Mouse (Mus musculus) liver, adult 2 months (tissue): Measurements from ENCODE around the gene Kcnq2. TPM values are rescaled to one million over a fixed set of nuclear protein-coding genes. Genes with fewer than 3 reads are reported as not detected.

Experiments
- DNase-seq: peaks from one replicate; pipeline ENCODE4 v3.0.0-alpha.2; 2011; ENCODE audit warnings: low read depth, low spot score; ENCODE audit errors: extremely low read depth
- H3K27ac ChIP-seq: fragments of 200-500 bp; replicated peaks from 2 replicates; pipeline ENCODE4 v1.5.1; 2012; ENCODE audit warnings: low read depth, mild to moderate bottlenecking, control low read depth, inconsistent platforms, low read length; ENCODE audit not compliant: insufficient read depth
- H3K27me3 ChIP-seq: fragments of 200-500 bp; 2 replicates; pipeline ENCODE4 v1.6.1; 2012; ENCODE audit warnings: mild to moderate bottlenecking, moderate library complexity, low read length, inconsistent platforms; ENCODE audit not compliant: control insufficient read depth, insufficient read depth
- H3K36me3 ChIP-seq: fragments of 200-500 bp; 2 replicates; pipeline ENCODE4 v1.6.1; 2012; ENCODE audit warnings: low read length, inconsistent platforms; ENCODE audit not compliant: control insufficient read depth, insufficient read depth
- H3K4me1 ChIP-seq: fragments of 200-500 bp; 2 replicates; pipeline ENCODE4 v1.6.1; 2011; ENCODE audit warnings: low read length; ENCODE audit not compliant: control insufficient read depth, insufficient read depth
- H3K4me3 ChIP-seq: fragments of 200-500 bp; 2 replicates; pipeline ENCODE4 v1.5.1; 2011; ENCODE audit warnings: low read depth, mild to moderate bottlenecking, control low read depth, low read length, moderate library complexity; ENCODE audit not compliant: insufficient read depth
- H3K79me2 ChIP-seq: fragments of 200-500 bp; 2 replicates; pipeline ENCODE4 v1.6.1; 2012; ENCODE audit warnings: inconsistent platforms, mild to moderate bottlenecking, low read length, moderate library complexity; ENCODE audit not compliant: control insufficient read depth, insufficient read depth
- H3K9ac ChIP-seq: fragments of 200-500 bp; 2 replicates; pipeline ENCODE4 v1.6.1; 2012; ENCODE audit warnings: low read depth, mild to moderate bottlenecking, control low read depth, inconsistent platforms, low read length
- CTCF ChIP-seq: fragments of 200-500 bp; IDR thresholded peaks from 2 replicates; pipeline ENCODE4 v1.5.1; 2011; ENCODE audit warnings: low read depth, low read length, control low read depth
- POLR2A ChIP-seq: fragments of 200-500 bp; IDR thresholded peaks from 2 replicates; pipeline ENCODE4 v1.6.1; 2011; ENCODE audit warnings: low read length, control low read depth; ENCODE audit not compliant: insufficient read depth; ENCODE audit errors: extremely low read depth
- WGBS: fragments of 180-500 bp; shearing (Covaris S2); methylation state at CpG from one replicate; pipeline ENCODE4 v1.1.7; 2018; 5-methylcytosine and 5-hydroxymethylcytosine counted together
- polyA plus RNA-seq: library from polyadenylated mRNA; depleted of rRNA; stranded (reverse); fragments of >200 nt; gene quantifications from 2 replicates; pipeline ENCODE4 v1.2.3, GENCODE M21; 2012
- total RNA-seq: library from RNA; depleted of rRNA; stranded (reverse); fragments of >200 nt; gene quantifications from 2 replicates; pipeline ENCODE4 v1.2.3, GENCODE M21; 2014

Kcnq2 gene
- total and polyA plus RNA-seq, 2 experiments, result not detected

DNA sequence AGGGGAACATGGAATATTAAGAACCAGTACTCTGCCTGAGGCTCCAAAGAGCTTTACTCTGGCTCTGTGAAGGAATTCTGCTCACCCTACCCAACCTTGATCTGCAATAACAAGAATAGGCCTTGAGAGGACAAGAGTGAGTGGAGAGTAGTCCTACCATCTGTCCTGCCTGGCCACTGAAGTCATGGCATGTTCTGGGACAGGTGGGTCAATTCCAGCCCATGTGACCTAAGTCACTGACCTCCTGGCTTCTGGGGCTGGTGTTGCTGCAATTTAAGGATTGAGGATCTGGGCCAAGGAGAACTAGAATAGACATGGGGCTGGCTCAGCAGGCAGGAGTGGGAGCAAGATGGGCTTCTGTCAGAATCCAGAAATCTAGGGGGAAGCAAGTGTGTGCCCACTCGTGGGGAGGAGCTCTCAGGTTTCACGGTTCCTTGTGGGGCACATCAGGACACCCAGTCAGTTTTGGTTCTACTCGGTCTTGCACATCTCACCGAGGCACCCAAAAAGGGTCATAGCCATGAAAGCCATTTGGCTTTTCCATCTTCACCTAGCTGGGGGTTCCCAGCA, 12.0 kb upstream of the Kcnq2 start:
- no peak overlapping the region for H3K9ac ChIP-seq
- peaks cover 7% of the 10 kb centered on the region for H3K4me1 ChIP-seq
- H3K79me2 ChIP-seq, result no peaks in the 10 kb centered on the region
- WGBS, result 37% methylated on average over 4 of the region's 4 CpGs
- TF ChIP-seq CTCF (no peak), POLR2A (no peak)
- H3K27me3 ChIP-seq, result no peaks in the 10 kb centered on the region
- peak; percentile 33 for DNase-seq
- no peaks in the 10 kb centered on the region for H3K36me3 ChIP-seq
- H3K4me3 ChIP-seq, result no peak overlapping the region
- H3K27ac ChIP-seq, result no peak overlapping the region

DNA sequence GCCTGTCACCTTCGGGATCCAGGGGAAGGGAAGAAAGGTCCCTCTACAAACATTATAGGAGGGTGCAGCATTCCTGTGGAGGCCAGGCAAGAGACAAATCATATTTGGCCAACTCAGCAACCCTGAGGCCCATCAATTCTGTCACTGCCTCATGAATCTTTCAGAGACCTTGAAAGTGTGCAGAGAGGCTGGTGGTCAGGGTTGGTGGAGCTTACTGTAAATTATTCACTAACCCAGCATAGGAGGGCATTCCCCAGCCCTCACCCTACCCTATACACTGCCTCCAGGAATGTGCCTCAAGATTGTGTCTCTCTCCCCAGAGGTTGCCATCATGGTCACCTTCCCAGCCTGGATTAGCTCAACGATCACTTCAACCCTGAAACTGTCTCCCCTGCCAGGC, 9.6 kb upstream of the Kcnq2 start:
- DNase-seq, result no peak
- H3K79me2 ChIP-seq, result no peaks in the 10 kb centered on the region
- H3K4me1 ChIP-seq, result peaks cover 7% of the 10 kb centered on the region
- 78% methylated on average over 2 of the region's 2 CpGs for WGBS
- no peak overlapping the region for H3K4me3 ChIP-seq
- H3K27ac ChIP-seq, result no peak overlapping the region
- no peak overlapping the region for H3K9ac ChIP-seq
- TF ChIP-seq POLR2A (no peak), CTCF (no peak)
- no peaks in the 10 kb centered on the region for H3K27me3 ChIP-seq
- no peaks in the 10 kb centered on the region for H3K36me3 ChIP-seq

DNA sequence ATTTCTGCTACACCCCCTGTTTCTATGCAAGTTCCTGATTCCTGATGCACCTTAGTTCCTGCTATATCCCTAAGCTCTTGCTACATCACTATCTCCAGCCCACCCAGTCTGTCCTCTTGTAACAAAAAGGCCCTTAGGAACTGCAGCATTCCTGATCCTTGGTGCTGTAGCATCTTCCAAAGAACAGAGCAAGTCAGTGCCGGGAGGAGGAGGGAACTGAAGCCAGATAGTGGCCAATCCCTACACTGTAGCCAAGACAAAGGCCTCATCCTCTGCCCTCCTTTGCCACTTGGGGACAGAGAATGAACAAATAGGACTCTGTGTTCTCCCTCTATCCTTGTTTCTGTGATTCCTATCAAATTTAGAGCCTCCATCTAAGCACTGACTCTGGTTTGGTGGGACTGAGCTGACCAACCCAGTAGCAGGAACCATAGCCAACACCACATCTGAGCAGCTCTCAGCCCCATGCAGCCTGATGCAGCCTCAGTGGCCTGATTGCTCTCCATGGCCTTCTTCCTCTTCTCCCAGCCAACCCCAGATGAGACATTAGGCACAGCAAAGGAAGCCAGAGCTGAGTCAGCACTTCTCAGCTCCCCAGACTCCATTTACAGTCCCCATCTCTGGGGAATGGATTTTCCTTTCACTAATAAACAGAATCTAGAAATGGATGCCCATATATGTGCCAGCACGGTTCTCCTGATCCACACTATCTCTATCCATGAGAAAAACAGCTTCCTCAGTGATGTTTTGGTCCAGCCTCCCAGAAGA, 8.6 kb upstream of the Kcnq2 start:
- no peaks in the 10 kb centered on the region for H3K27me3 ChIP-seq
- H3K9ac ChIP-seq, result no peak overlapping the region
- DNase-seq, result no peak
- 59% methylated on average over 2 of the region's 2 CpGs for WGBS
- no peaks in the 10 kb centered on the region for H3K36me3 ChIP-seq
- TF ChIP-seq POLR2A, result no peak
- no peak for TF ChIP-seq CTCF
- H3K79me2 ChIP-seq, result no peaks in the 10 kb centered on the region
- H3K4me1 ChIP-seq, result peaks cover 7% of the 10 kb centered on the region
- no peak overlapping the region for H3K27ac ChIP-seq
- H3K4me3 ChIP-seq, result no peak overlapping the region

DNA sequence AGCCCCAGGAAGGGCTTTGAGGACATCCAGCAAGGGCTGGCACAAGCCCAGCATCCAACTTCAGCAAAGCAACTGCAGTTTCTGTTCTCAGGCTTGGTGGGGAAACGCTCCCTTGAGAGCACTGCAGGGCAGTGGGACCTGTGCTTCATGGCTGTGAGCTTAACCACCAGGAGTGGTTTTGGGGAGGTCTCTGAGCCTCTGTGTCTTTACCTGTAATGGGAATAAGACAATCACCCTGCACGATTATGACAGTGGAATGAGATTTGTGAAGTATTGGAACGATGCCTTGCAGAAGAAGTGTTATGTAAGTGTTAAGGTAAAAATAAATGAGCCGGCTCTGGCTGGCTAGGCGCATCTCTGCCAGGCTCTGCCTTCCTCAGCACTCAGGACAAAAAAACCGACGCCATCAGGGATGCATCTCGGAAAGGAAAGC, 7.6 kb upstream of the Kcnq2 start:
- no peaks in the 10 kb centered on the region for H3K27me3 ChIP-seq
- H3K9ac ChIP-seq, result no peak overlapping the region
- H3K79me2 ChIP-seq, result no peaks in the 10 kb centered on the region
- H3K27ac ChIP-seq, result no peak overlapping the region
- no peak overlapping the region for H3K4me3 ChIP-seq
- TF ChIP-seq CTCF (no peak), POLR2A (no peak)
- 57% methylated on average over 8 of the region's 8 CpGs for WGBS
- H3K4me1 ChIP-seq, result no peaks in the 10 kb centered on the region
- no peaks in the 10 kb centered on the region for H3K36me3 ChIP-seq
- no peak for DNase-seq

DNA sequence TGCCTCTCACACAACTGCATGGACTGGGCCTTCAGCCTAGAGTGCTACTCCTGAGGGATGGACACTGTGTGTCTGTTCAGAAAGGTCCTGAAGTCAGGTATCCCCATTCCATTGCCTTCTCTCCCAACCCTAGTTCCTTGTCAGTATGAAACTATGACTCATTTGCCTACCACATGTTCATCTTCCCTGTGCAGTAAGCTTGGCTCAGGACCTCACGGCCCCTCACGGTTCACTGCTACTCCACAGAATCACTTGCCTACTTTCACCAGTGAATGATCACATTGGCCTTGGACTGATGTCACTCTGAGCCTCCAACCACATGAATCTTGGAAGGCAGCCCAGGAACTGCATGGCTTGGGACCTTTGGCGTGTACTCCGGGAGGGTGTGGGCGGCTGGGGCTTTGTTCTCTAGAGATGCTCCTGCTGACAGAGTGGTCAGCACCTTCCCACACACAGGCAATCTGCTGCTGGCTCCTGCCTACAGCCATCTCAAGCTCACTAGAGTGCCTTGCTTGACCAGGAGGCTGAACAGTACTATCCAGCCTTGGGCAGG, 4.6 kb upstream of the Kcnq2 start:
- WGBS, result 68% methylated on average over 5 of the region's 5 CpGs
- H3K4me3 ChIP-seq, result no peak overlapping the region
- H3K27me3 ChIP-seq, result peaks cover under 1% of the 10 kb centered on the region
- no peak overlapping the region for H3K27ac ChIP-seq
- TF ChIP-seq POLR2A (no peak), CTCF (no peak)
- H3K79me2 ChIP-seq, result no peaks in the 10 kb centered on the region
- no peaks in the 10 kb centered on the region for H3K36me3 ChIP-seq
- DNase-seq, result no peak
- H3K9ac ChIP-seq, result no peak overlapping the region
- no peaks in the 10 kb centered on the region for H3K4me1 ChIP-seq

DNA sequence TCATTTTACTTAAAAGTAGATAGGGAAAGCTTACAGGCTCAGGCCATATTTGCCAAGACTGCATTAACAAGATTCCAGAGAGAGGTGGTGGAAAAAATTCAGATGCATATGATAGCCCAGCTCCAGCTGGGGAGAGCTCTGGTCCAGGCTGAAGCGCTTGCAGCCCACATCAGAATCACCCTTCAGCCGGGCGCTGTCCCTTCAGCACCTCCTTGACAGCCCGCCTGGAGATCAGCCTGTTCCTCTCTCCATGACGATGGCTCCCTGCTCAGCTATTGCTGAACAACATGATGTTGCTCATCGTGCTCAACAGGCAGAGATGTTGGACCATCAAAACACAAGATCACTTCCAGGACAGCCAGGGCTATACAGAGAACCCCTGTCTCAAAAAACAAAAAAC, 1.8 kb upstream of the Kcnq2 start:
- TF ChIP-seq CTCF (no peak), POLR2A (no peak)
- no peak for DNase-seq
- Histone ChIP-seq H3K9ac (no peak overlapping the region), H3K27ac (no peak overlapping the region), H3K36me3 (no peaks in the 10 kb centered on the region), H3K79me2 (no peaks in the 10 kb centered on the region), H3K4me3 (no peak overlapping the region), H3K27me3 (peaks cover 7% of the 10 kb centered on the region), H3K4me1 (no peaks in the 10 kb centered on the region)
- WGBS, result 6% methylated on average over 6 of the region's 6 CpGs
